Mouse (Mus musculus): ENCODE results near the gene Opa1. TPM values are rescaled to one million over a fixed set of nuclear protein-coding genes. Genes with fewer than 3 reads are reported as not detected.
A peak's percentile ranks its signal among the peaks of the same experiment; 100 is the strongest.

The Opa1 gene
- polyA plus RNA-seq, 2 experiments, result 9.6 to 17.0 TPM

- DNase-seq (ENCODE audit: low read depth in 3 of 3, low spot score in 3 of 3) (no peak), ATAC-seq (ENCODE audit: insufficient read depth) (no peak)
- no peaks in the 10 kb centered on the region for H3K36me3 ChIP-seq (replicated peaks; ENCODE audit: control insufficient read depth, insufficient read depth, low read depth)
- H3K27ac ChIP-seq, result no peak overlapping the region
- H3K27me3 ChIP-seq (ENCODE audit: control insufficient read depth, insufficient read depth, low read length), result no peaks in the 10 kb centered on the region
- no peak overlapping the region for H3K4me3 ChIP-seq (ENCODE audit: insufficient read depth in 1 of 2, low read depth in 2 of 2, low read length in 2 of 2)
- no peak overlapping the region for H3K4me2 ChIP-seq (ENCODE audit: low read depth)
- TF ChIP-seq CTCF (IDR thresholded peaks at IDR 0.05; ENCODE audit: low read depth) (no peak), EP300 (IDR thresholded peaks at IDR 0.05; ENCODE audit: low read depth) (no peak)
- H3K9me3 ChIP-seq (ENCODE audit: control insufficient read depth, low read length), result no peaks in the 10 kb centered on the region
- no peak overlapping the region for H3K9ac ChIP-seq (replicated peaks)
- no peaks in the 10 kb centered on the region for H3K4me1 ChIP-seq (replicated peaks; ENCODE audit: control insufficient read depth in 2 of 2, insufficient read depth in 2 of 2, low read length in 1 of 2)
- 65% methylated on average over 11 of the region's 11 CpGs for WGBS (ENCODE audit: insufficient replicate concordance)
Measured at GRCm38 (mm10) chr16:29541261-29541683, 37.9 kb upstream of the Opa1 start.

- DNase-seq (ENCODE audit: low read depth in 3 of 3, low spot score in 3 of 3), result no peak
- Histone ChIP-seq H3K9ac (replicated peaks) (no peak within 1 kb of the TSS), H3K27me3 (ENCODE audit: control insufficient read depth, insufficient read depth, low read length) (no peaks in the 10 kb centered on the region), H3K4me2 (ENCODE audit: low read depth) (no peak within 1 kb of the TSS), H3K27ac (no peak within 1 kb of the TSS), H3K4me3 (ENCODE audit: insufficient read depth in 1 of 2, low read depth in 2 of 2, low read length in 2 of 2) (no peak within 1 kb of the TSS), H3K36me3 (replicated peaks; ENCODE audit: control insufficient read depth, insufficient read depth, low read depth) (no peaks in the 10 kb centered on the region), H3K4me1 (replicated peaks; ENCODE audit: control insufficient read depth in 2 of 2, insufficient read depth in 2 of 2, low read length in 1 of 2) (no peaks in the 10 kb centered on the region), H3K9me3 (ENCODE audit: control insufficient read depth, low read length) (no peaks in the 10 kb centered on the region)
- ATAC-seq (ENCODE audit: insufficient read depth), result no peak
- 56% methylated on average over 11 of the region's 11 CpGs for WGBS (ENCODE audit: insufficient replicate concordance)
- TF ChIP-seq EP300 (IDR thresholded peaks at IDR 0.05; ENCODE audit: low read depth), result no peak
- TF ChIP-seq CTCF (IDR thresholded peaks at IDR 0.05; ENCODE audit: low read depth), result no peak
Measured at GRCm38 (mm10) chr16:29544829-29545228, 34.3 kb upstream of the Opa1 start, which contains the start of gene Atp13a4. Atp13a4 (minus strand) TSS chr16:29544864.

GRCm38 (mm10) chr16:29559667-29560066 is 19.5 kb upstream of the Opa1 start:
- DNase-seq (ENCODE audit: low read depth in 3 of 3, low spot score in 3 of 3) (no peak), ATAC-seq (ENCODE audit: insufficient read depth) (no peak)
- no peak for TF ChIP-seq CTCF (IDR thresholded peaks at IDR 0.05; ENCODE audit: low read depth)
- no peak for TF ChIP-seq EP300 (IDR thresholded peaks at IDR 0.05; ENCODE audit: low read depth)
- H3K27ac ChIP-seq, result no peak overlapping the region
- WGBS (ENCODE audit: insufficient replicate concordance), result 71% methylated on average over 5 of the region's 5 CpGs
- no peaks in the 10 kb centered on the region for H3K4me1 ChIP-seq (replicated peaks; ENCODE audit: control insufficient read depth in 2 of 2, insufficient read depth in 2 of 2, low read length in 1 of 2)
- no peak overlapping the region for H3K4me3 ChIP-seq (ENCODE audit: insufficient read depth in 1 of 2, low read depth in 2 of 2, low read length in 2 of 2)
- no peaks in the 10 kb centered on the region for H3K36me3 ChIP-seq (replicated peaks; ENCODE audit: control insufficient read depth, insufficient read depth, low read depth)
- no peaks in the 10 kb centered on the region for H3K27me3 ChIP-seq (ENCODE audit: control insufficient read depth, insufficient read depth, low read length)
- H3K4me2 ChIP-seq (ENCODE audit: low read depth), result no peak overlapping the region
- no peak overlapping the region for H3K9ac ChIP-seq (replicated peaks)
- H3K9me3 ChIP-seq (ENCODE audit: control insufficient read depth, low read length), result no peaks in the 10 kb centered on the region

- Histone ChIP-seq H3K9ac (replicated peaks) (no peak overlapping the region), H3K27ac (no peak overlapping the region), H3K4me3 (ENCODE audit: insufficient read depth in 1 of 2, low read depth in 2 of 2, low read length in 2 of 2) (no peak overlapping the region), H3K27me3 (ENCODE audit: control insufficient read depth, insufficient read depth, low read length) (no peaks in the 10 kb centered on the region), H3K9me3 (ENCODE audit: control insufficient read depth, low read length) (no peaks in the 10 kb centered on the region), H3K4me1 (replicated peaks; ENCODE audit: control insufficient read depth in 2 of 2, insufficient read depth in 2 of 2, low read length in 1 of 2) (no peaks in the 10 kb centered on the region), H3K4me2 (ENCODE audit: low read depth) (0 out of 2 replicates have a peak overlapping the region, but pooled peaks have one; percentile 18), H3K36me3 (replicated peaks; ENCODE audit: control insufficient read depth, insufficient read depth, low read depth) (no peaks in the 10 kb centered on the region)
- WGBS (ENCODE audit: insufficient replicate concordance), result 32% methylated on average over 10 of the region's 10 CpGs
- no peak for ATAC-seq (ENCODE audit: insufficient read depth)
- TF ChIP-seq CTCF (IDR thresholded peaks at IDR 0.05; ENCODE audit: low read depth), result no peak
- TF ChIP-seq EP300 (IDR thresholded peaks at IDR 0.05; ENCODE audit: low read depth), result no peak
- no peak for DNase-seq (ENCODE audit: low read depth in 3 of 3, low spot score in 3 of 3)
Measured at GRCm38 (mm10) chr16:29560454-29560853, 18.7 kb upstream of the Opa1 start.

- H3K9me3 ChIP-seq (ENCODE audit: control insufficient read depth, low read length), result no peaks in the 10 kb centered on the region
- H3K27me3 ChIP-seq (ENCODE audit: control insufficient read depth, insufficient read depth, low read length), result no peaks in the 10 kb centered on the region
- ATAC-seq (ENCODE audit: insufficient read depth) (no peak), DNase-seq (ENCODE audit: low read depth in 3 of 3, low spot score in 3 of 3) (peak in 1 of 3 experiments; percentile 23)
- 5% methylated on average over 7 of the region's 7 CpGs for WGBS (ENCODE audit: insufficient replicate concordance)
- TF ChIP-seq CTCF (IDR thresholded peaks at IDR 0.05; ENCODE audit: low read depth), result peak; percentile 56; the same call in 1 of the 2 replicates
- no peak for TF ChIP-seq EP300 (IDR thresholded peaks at IDR 0.05; ENCODE audit: low read depth)
- H3K4me3 ChIP-seq (ENCODE audit: insufficient read depth in 1 of 2, low read depth in 2 of 2, low read length in 2 of 2), result no peak overlapping the region
- H3K4me2 ChIP-seq (ENCODE audit: low read depth), result no peak overlapping the region
- H3K27ac ChIP-seq, result no peak overlapping the region
- H3K4me1 ChIP-seq (replicated peaks; ENCODE audit: control insufficient read depth in 2 of 2, insufficient read depth in 2 of 2, low read length in 1 of 2), result no peaks in the 10 kb centered on the region
- H3K9ac ChIP-seq (replicated peaks), result no peak overlapping the region
- H3K36me3 ChIP-seq (replicated peaks; ENCODE audit: control insufficient read depth, insufficient read depth, low read depth), result no peaks in the 10 kb centered on the region
Measured at GRCm38 (mm10) chr16:29560869-29561268, 18.3 kb upstream of the Opa1 start.
